8 mouse cellular contexts compared by ENCODE assay signal in genomic region chr1:66816837-66817452, GRCm38 (mm10). TPM values are rescaled to one million over a fixed set of nuclear protein-coding genes. Genes with fewer than 3 reads are reported as not detected.
DNase-seq lines count a peak whose midpoint lies in the region; ATAC-seq and TF ChIP-seq lines count a peak whose summit lies in the region.

No protein-coding gene starts in this region.

- H3K9me3 ChIP-seq in megakaryocyte, embryonic 14.5 days, result no peaks in the 10 kb centered on the region

- DNase-seq in adipocyte (ENCODE audit: low spot score), result peak; percentile 92
- peak; percentile 84 for DNase-seq in gastrocnemius, adult 8-10 months (ENCODE audit: low spot score in 2 of 2)
- peak; percentile 62 to 94 for DNase-seq in left cerebral cortex, adult 9 months (ENCODE audit: low spot score in 2 of 2)
- peak; percentile 94 to 97 for DNase-seq in right cerebral cortex, adult 2 months (ENCODE audit: low spot score in 2 of 2)
- DNase-seq in urinary bladder, postnatal 10 days (ENCODE audit: low spot score), result peak; percentile 90

- H3K4me1 ChIP-seq in cortical plate, adult 2 months (ENCODE audit: control insufficient read depth, insufficient read depth, low read length), result peaks cover 4% of the 10 kb centered on the region; the same call in 1 of the 2 replicates
- peaks cover 20% of the 10 kb centered on the region for H3K4me1 ChIP-seq in megakaryocyte, embryonic 14.5 days

- no peaks in the 10 kb centered on the region for H3K27me3 ChIP-seq in megakaryocyte, embryonic 14.5 days (replicated peaks)

- peak; percentile 22 for ATAC-seq in inflammation-experienced regulatory T-cells, adult 6 months

- TF ChIP-seq CTCF in cortical plate, adult 2 months (IDR thresholded peaks at IDR 0.05; ENCODE audit: extremely low read depth, insufficient read depth, low read length), result no peak

- H3K27ac ChIP-seq in cortical plate, adult 2 months (ENCODE audit: insufficient read depth, low read length), result peak overlapping the region; percentile 96

- no peaks in the 10 kb centered on the region for H3K36me3 ChIP-seq in megakaryocyte, embryonic 14.5 days (replicated peaks; ENCODE audit: low read length)

- H3K4me3 ChIP-seq in cortical plate, adult 2 months (ENCODE audit: insufficient read depth, low read length), result peak overlapping the region; percentile 85
- peak overlapping the region; percentile 99 for H3K4me3 ChIP-seq in megakaryocyte, embryonic 14.5 days (replicated peaks)

- TF ChIP-seq POLR2A in cortical plate, adult 2 months (IDR thresholded peaks at IDR 0.05; ENCODE audit: extremely low read depth, insufficient read depth, low read length), result no peak; the same call in 1 of the 2 replicates

RNA-seq across cellular contexts. Expression of gene Kansl1l, which starts 0.4 kb away (rescaled TPM):
- polyA plus RNA-seq in cortical plate, adult 2 months (2012; rRNA removed), result 7.9 and 8.0 TPM in 2 replicates
- 10 to 100 TPM; 21.4 to 24.1 (median 23.0) TPM for total RNA-seq in gastrocnemius, adult 8-10 months (2022)
- 10 to 100 TPM in 2 of 3 experiments, 1 to 10 TPM in 1; 7.1 to 12.4 (median 11.1) TPM for polyA plus RNA-seq in inflammation-experienced regulatory T-cells, adult 6 months (2017; shearing (Covaris generic))
- 0.27 TPM in 1 of 2 replicates, not detected in the other for polyA plus RNA-seq in megakaryocyte, embryonic 14.5 days (2012; ENCODE audit: insufficient read depth, low replicate concordance)

RNA-seq across cellular contexts. Expression of gene Acadl, which starts 46.1 kb away (rescaled TPM):
- 30.0 and 31.8 TPM in 2 replicates for polyA plus RNA-seq in cortical plate, adult 2 months (2012; rRNA removed)
- 100 to 1,000 TPM; 221 to 291 (median 229) TPM for total RNA-seq in gastrocnemius, adult 8-10 months (2022)
- polyA plus RNA-seq in inflammation-experienced regulatory T-cells, adult 6 months (2017; shearing (Covaris generic)), result 10 to 100 TPM; 37.6 to 77.4 (median 38.4) TPM
- polyA plus RNA-seq in megakaryocyte, embryonic 14.5 days (2012; ENCODE audit: insufficient read depth, low replicate concordance), result 1.5 and 3.2 TPM in 2 replicates

Comparison
In these comparisons a context has a peak if more than half of its experiments do, and no peak if none do; other contexts are left out.
1. Peak in every context shown above with its lines: DNase-seq, ATAC-seq, H3K4me3 ChIP-seq and H3K27ac ChIP-seq.